Mouse (Mus musculus) E14TG2a.4 (cell line): ENCODE measurements at regions not wholly inside any gene's neighbourhood (a gene's known extent, or its start where the extent isn't known, plus 50 kb on each side); places are given as distances from the start of the nearest gene placed in this dataset.

Experiments
- CTCF ChIP-seq: conservative IDR thresholded peaks from 2 replicates; pipeline ENCODE4 v1.5.1; 2014; ENCODE audit warnings: low read length
- NANOG ChIP-seq: IDR thresholded peaks from 2 replicates; pipeline ENCODE4 v1.6.1; 2014; ENCODE audit warnings: borderline replicate concordance, low read length, mixed read lengths
- POU5F1 ChIP-seq: IDR thresholded peaks from 2 replicates; pipeline ENCODE4 v1.6.1; 2014; ENCODE audit warnings: low read length, borderline replicate concordance

DNA sequence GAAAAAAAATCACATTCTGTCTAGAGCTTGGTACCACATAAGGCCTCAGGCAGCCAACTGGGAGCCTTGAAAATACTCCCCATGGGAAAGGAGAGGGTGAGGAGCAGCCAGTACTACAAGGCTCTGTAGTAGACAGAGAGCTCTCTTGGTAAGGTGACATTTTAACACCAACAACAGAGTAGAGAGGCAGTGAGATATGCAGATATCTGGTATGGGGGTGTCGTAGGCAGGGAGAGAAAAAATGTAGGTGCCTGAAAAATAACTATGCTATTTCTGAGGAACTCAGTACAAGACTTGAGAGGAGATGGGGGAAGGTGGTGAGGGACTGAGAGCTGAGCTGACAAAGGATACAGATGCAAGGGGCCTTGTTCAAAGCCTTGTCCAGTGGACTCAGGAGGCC lies 224.4 kb upstream of the Nr4a3 start:
- TF ChIP-seq CTCF (no peak), POU5F1 (no peak), NANOG (no peak)
